Mouse (Mus musculus): ENCODE data around the gene St8sia1. TPM values are rescaled to one million over a fixed set of nuclear protein-coding genes. Genes with fewer than 3 reads are reported as not detected.

St8sia1 gene
- total and polyA plus RNA-seq, 2 experiments from 2014 or later, result 3.5 to 15.5 TPM

DNA sequence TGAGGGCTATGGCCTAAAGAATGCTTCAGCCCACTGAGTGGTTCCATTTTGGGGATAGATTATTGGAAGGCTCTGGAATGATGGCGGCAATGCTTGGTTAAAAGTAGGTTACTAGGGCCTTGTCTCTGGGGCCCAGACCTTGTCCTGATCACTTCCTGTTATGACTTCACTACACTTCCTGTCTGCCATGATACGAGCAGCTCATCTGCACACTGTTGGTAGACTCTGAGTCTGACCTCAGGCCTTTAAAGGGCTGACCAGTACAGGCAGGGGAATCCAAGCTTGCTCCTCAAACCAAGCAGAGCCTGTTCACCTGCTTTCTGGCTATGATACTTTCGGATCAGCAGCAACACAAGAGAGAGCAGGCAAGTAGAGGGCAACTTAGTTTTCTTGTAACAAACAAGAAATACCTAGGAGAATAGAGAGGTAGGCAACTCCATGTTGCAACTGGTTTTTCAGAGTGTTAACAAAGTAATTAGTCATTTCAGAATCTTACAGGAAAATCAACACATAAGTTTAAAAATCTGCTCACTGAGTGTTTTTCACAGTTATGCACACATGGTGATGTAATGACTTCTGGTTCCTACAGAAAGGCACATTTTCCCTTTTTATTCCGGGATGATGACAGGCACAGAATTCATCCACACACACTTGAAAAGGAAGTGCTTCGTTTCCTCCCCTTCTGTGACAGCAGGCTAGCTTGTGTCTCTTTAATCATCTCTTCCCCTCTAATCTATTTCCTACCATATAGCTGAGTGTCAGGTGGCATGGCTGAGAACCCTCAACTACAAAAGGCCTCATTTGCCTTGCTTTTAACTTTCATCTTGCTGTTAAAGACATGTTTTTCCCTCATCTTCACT is 55.1 kb downstream of the St8sia1 start:
- DNase-seq (peak; percentile 56), ATAC-seq (peak; percentile 83)
- no peak overlapping the region for H3K4me2 ChIP-seq (ENCODE audit: low read depth)
- WGBS, result 74% methylated on average over 5 of the region's 5 CpGs
- H3K27ac ChIP-seq (ENCODE audit: low read depth, low read length), result no peak overlapping the region; the same call in 1 of the 2 replicates
- TF ChIP-seq CTCF (IDR thresholded peaks at IDR 0.05; ENCODE audit: low read depth), result no peak
- no peak overlapping the region for H3K9ac ChIP-seq
- no peaks in the 10 kb centered on the region for H3K4me1 ChIP-seq (ENCODE audit: insufficient read depth)
- H3K36me3 ChIP-seq (ENCODE audit: insufficient read depth), result peaks cover 6% of the 10 kb centered on the region; the same call in 1 of the 2 replicates
- H3K27me3 ChIP-seq (ENCODE audit: insufficient read depth, low read length), result no peaks in the 10 kb centered on the region
- H3K4me3 ChIP-seq (ENCODE audit: low read depth, low read length), result no peak overlapping the region
- no peaks in the 10 kb centered on the region for H3K9me3 ChIP-seq (ENCODE audit: low read length)

GRCm38 (mm10) chr6:142908412-142908811 is 55.8 kb downstream of the St8sia1 start:
- Histone ChIP-seq H3K4me2 (ENCODE audit: low read depth) (no peak overlapping the region), H3K4me1 (ENCODE audit: insufficient read depth) (no peaks in the 10 kb centered on the region), H3K27me3 (ENCODE audit: insufficient read depth, low read length) (no peaks in the 10 kb centered on the region), H3K36me3 (ENCODE audit: insufficient read depth) (peaks cover 6% of the 10 kb centered on the region; the same call in 1 of the 2 replicates), H3K9me3 (ENCODE audit: low read length) (no peaks in the 10 kb centered on the region), H3K9ac (no peak overlapping the region), H3K4me3 (ENCODE audit: low read depth, low read length) (no peak overlapping the region), H3K27ac (ENCODE audit: low read depth, low read length) (no peak overlapping the region)
- no peak for TF ChIP-seq CTCF (IDR thresholded peaks at IDR 0.05; ENCODE audit: low read depth)
- DNase-seq, result no peak
- ATAC-seq, result no peak
- 86% methylated on average over 3 of the region's 3 CpGs for WGBS

- 93% methylated on average over 3 of the region's 3 CpGs for WGBS
Observed at GRCm38 (mm10) chr6:142895371-142895770, 68.9 kb downstream of the St8sia1 start.

GRCm38 (mm10) chr6:142893716-142894115 is 70.5 kb downstream of the St8sia1 start:
- 88% methylated on average over 4 of the region's 4 CpGs for WGBS

More at GRCm38 (mm10) chr6:142895371-142895770, 68.9 kb downstream of the St8sia1 start:
- Histone ChIP-seq H3K4me2 (ENCODE audit: low read depth) (no peak overlapping the region), H3K9ac (no peak overlapping the region), H3K9me3 (ENCODE audit: low read length) (no peaks in the 10 kb centered on the region), H3K4me3 (ENCODE audit: low read depth, low read length) (no peak overlapping the region), H3K27ac (ENCODE audit: low read depth, low read length) (no peak overlapping the region), H3K27me3 (ENCODE audit: insufficient read depth, low read length) (no peaks in the 10 kb centered on the region), H3K36me3 (ENCODE audit: insufficient read depth) (no peaks in the 10 kb centered on the region; the same call in 1 of the 2 replicates), H3K4me1 (ENCODE audit: insufficient read depth) (no peaks in the 10 kb centered on the region)
- no peak for ATAC-seq
- TF ChIP-seq CTCF (IDR thresholded peaks at IDR 0.05; ENCODE audit: low read depth), result no peak
- no peak for DNase-seq

DNA sequence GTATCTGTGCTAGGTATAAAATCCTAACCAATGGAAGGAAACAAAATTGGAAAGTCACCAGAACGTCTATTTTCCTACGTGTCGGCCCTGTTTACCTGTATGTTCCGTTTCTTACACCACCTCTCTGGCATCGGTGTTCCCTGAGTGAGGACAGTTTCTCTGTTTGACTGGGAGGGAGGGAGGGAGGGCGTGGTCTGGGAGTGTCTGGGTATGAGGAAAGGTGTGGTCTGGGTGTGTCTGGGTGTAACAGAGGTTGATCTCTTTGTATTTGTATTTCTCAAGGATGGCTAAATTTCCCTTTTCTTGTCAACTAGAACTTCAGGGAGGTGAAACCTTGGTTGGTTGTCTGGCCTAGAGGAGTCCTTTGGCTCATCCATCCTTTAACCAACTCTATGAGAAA is 73.9 kb downstream of the St8sia1 start:
- H3K4me3 ChIP-seq (ENCODE audit: low read depth, low read length), result no peak overlapping the region
- H3K27me3 ChIP-seq (ENCODE audit: insufficient read depth, low read length), result no peaks in the 10 kb centered on the region
- no peak for TF ChIP-seq CTCF (IDR thresholded peaks at IDR 0.05; ENCODE audit: low read depth)
- DNase-seq (no peak), ATAC-seq (no peak)
- no peak overlapping the region for H3K9ac ChIP-seq
- no peaks in the 10 kb centered on the region for H3K36me3 ChIP-seq (ENCODE audit: insufficient read depth)
- no peak overlapping the region for H3K4me2 ChIP-seq (ENCODE audit: low read depth)
- H3K27ac ChIP-seq (ENCODE audit: low read depth, low read length), result no peak overlapping the region
- no peaks in the 10 kb centered on the region for H3K4me1 ChIP-seq (ENCODE audit: insufficient read depth)
- WGBS, result 94% methylated on average over 6 of the region's 6 CpGs
- no peaks in the 10 kb centered on the region for H3K9me3 ChIP-seq (ENCODE audit: low read length)

More at GRCm38 (mm10) chr6:142893716-142894115, 70.5 kb downstream of the St8sia1 start:
- Histone ChIP-seq H3K36me3 (ENCODE audit: insufficient read depth) (no peaks in the 10 kb centered on the region; the same call in 1 of the 2 replicates), H3K4me3 (ENCODE audit: low read depth, low read length) (no peak overlapping the region), H3K27me3 (ENCODE audit: insufficient read depth, low read length) (no peaks in the 10 kb centered on the region), H3K4me2 (ENCODE audit: low read depth) (no peak overlapping the region), H3K9ac (no peak overlapping the region), H3K27ac (ENCODE audit: low read depth, low read length) (no peak overlapping the region), H3K9me3 (ENCODE audit: low read length) (no peaks in the 10 kb centered on the region), H3K4me1 (ENCODE audit: insufficient read depth) (no peaks in the 10 kb centered on the region)
- ATAC-seq, result no peak
- DNase-seq, result no peak
- TF ChIP-seq CTCF (IDR thresholded peaks at IDR 0.05; ENCODE audit: low read depth), result no peak

- H3K27ac ChIP-seq (ENCODE audit: low read depth, low read length), result no peak overlapping the region
- H3K36me3 ChIP-seq (ENCODE audit: insufficient read depth), result no peaks in the 10 kb centered on the region
- H3K4me3 ChIP-seq (ENCODE audit: low read depth, low read length), result no peak overlapping the region
- TF ChIP-seq CTCF (IDR thresholded peaks at IDR 0.05; ENCODE audit: low read depth), result no peak
- whole genome bisulfite sequencing, result 90% methylated on average over 9 of the region's 9 CpGs
- no peak overlapping the region for H3K9ac ChIP-seq
- H3K4me2 ChIP-seq (ENCODE audit: low read depth), result no peak overlapping the region
- DNase-seq, result no peak
- no peaks in the 10 kb centered on the region for H3K27me3 ChIP-seq (ENCODE audit: insufficient read depth, low read length)
- no peaks in the 10 kb centered on the region for H3K4me1 ChIP-seq (ENCODE audit: insufficient read depth)
- no peaks in the 10 kb centered on the region for H3K9me3 ChIP-seq (ENCODE audit: low read length)
- no peak for ATAC-seq
Observed at GRCm38 (mm10) chr6:142888970-142889740, 75.1 kb downstream of the St8sia1 start.

GRCm38 (mm10) chr6:142888346-142888745 is 75.9 kb downstream of the St8sia1 start:
- Histone ChIP-seq H3K4me1 (ENCODE audit: insufficient read depth) (no peaks in the 10 kb centered on the region), H3K9ac (no peak overlapping the region), H3K4me3 (ENCODE audit: low read depth, low read length) (no peak overlapping the region), H3K27ac (ENCODE audit: low read depth, low read length) (no peak overlapping the region), H3K9me3 (ENCODE audit: low read length) (no peaks in the 10 kb centered on the region), H3K27me3 (ENCODE audit: insufficient read depth, low read length) (no peaks in the 10 kb centered on the region), H3K4me2 (ENCODE audit: low read depth) (no peak overlapping the region), H3K36me3 (ENCODE audit: insufficient read depth) (no peaks in the 10 kb centered on the region)
- DNase-seq, result no peak
- 82% methylated on average over 6 of the region's 6 CpGs for WGBS
- ATAC-seq, result no peak
- TF ChIP-seq CTCF (IDR thresholded peaks at IDR 0.05; ENCODE audit: low read depth), result no peak

Measured in forebrain, postnatal 0 days (tissue).